In genomic region chrX:36604040-36604439, GRCm38 (mm10) we compare ENCODE assay signal across 33 mouse cellular contexts. TPM values are rescaled to one million over a fixed set of nuclear protein-coding genes. Genes with fewer than 3 reads are reported as not detected.
DNase-seq lines count a peak whose midpoint lies in the region; ATAC-seq and TF ChIP-seq lines count a peak whose summit lies in the region.
"Had no signal": no experiment of that assay in that cellular context is flagged by ENCODE, and none has a peak within 500 bp of the region (broad histone marks: within the 10 kb centered on the region; RNA-seq: fewer than 3 reads in every experiment).

No protein-coding gene starts in this region.

- H3K9me3 ChIP-seq in lung, postnatal 0 days (ENCODE audit: low read length), result no peaks in the 10 kb centered on the region
- H3K9me3 ChIP-seq: embryonic facial prominence, embryonic 12.5 days; forebrain, embryonic 10.5 days; forebrain, embryonic 15.5 days; heart, embryonic 12.5 days; hindbrain, embryonic 10.5 days; hindbrain, embryonic 15.5 days; liver, embryonic 13.5 days; lung, embryonic 15.5 days; neural tube, embryonic 12.5 days had no signal

- ATAC-seq in lung, postnatal 0 days, result no peak
- ATAC-seq in granulocyte monocyte progenitor cell, adult 5-6 weeks (replicated peaks; ENCODE audit: poor library complexity, severe bottlenecking), result peak; percentile 33; the same call in 1 of the 2 replicates
- ATAC-seq in megakaryocyte progenitor cell, adult 5-6 weeks (replicated peaks; ENCODE audit: poor library complexity), result peak; percentile 59
- no peak for ATAC-seq in cerebellum, adult (ENCODE audit: insufficient number of reproducible peaks, low FRiP score, low TSS enrichment)
- ATAC-seq: activated CD4-positive, CD25-positive, alpha-beta regulatory T cell, adult 4 months; forebrain, embryonic 15.5 days; inflammation-experienced regulatory T-cells, adult 6 months; midbrain, embryonic 16.5 days had no signal

- TF ChIP-seq EP300 in lung, postnatal 0 days (IDR thresholded peaks at IDR 0.05), result no peak

- no peak overlapping the region for H3K4me3 ChIP-seq in lung, postnatal 0 days (ENCODE audit: low read depth, low read length)
- H3K4me3 ChIP-seq: embryonic facial prominence, embryonic 12.5 days; forebrain, embryonic 10.5 days; forebrain, embryonic 15.5 days; gastrocnemius, adult 2 months; heart, adult 2 months; heart, embryonic 12.5 days; hindbrain, embryonic 10.5 days; hindbrain, embryonic 15.5 days; liver, embryonic 13.5 days; lung, embryonic 15.5 days; myocyte; neural tube, embryonic 12.5 days had no signal

- H3K4me2 ChIP-seq in lung, postnatal 0 days (replicated peaks; ENCODE audit: low read depth, low read length), result no peak overlapping the region
- H3K4me2 ChIP-seq: embryonic facial prominence, embryonic 12.5 days; forebrain, embryonic 15.5 days; heart, embryonic 12.5 days; hindbrain, embryonic 15.5 days; liver, embryonic 13.5 days; lung, embryonic 15.5 days; midbrain, embryonic 11.5 days; neural tube, embryonic 12.5 days had no signal

- H3K36me3 ChIP-seq in lung, postnatal 0 days (ENCODE audit: insufficient read depth, low read length), result 0 out of 2 replicates have a peak, but pooled peaks cover 3% of the 10 kb centered on the region
- H3K36me3 ChIP-seq: lung, embryonic 15.5 days had no signal

- H3K27me3 ChIP-seq in lung, postnatal 0 days (replicated peaks; ENCODE audit: insufficient read depth, low read length), result no peaks in the 10 kb centered on the region
- H3K27me3 ChIP-seq: CH12.LX; embryonic facial prominence, embryonic 12.5 days; forebrain, embryonic 15.5 days; heart, embryonic 12.5 days; hindbrain, embryonic 15.5 days; liver, embryonic 13.5 days; lung, embryonic 15.5 days; neural tube, embryonic 12.5 days had no signal

- TF ChIP-seq CTCF in lung, postnatal 0 days (IDR thresholded peaks at IDR 0.05), result no peak

- DNase-seq in lung, postnatal 0 days (ENCODE audit: low spot score), result peak; percentile 31
- no peak for DNase-seq in lung, postnatal 4 days
- no peak for DNase-seq in cerebellum, postnatal 4 days (ENCODE audit: low spot score in 2 of 2)
- no peak for DNase-seq in gastrocnemius, adult 18-20 months (ENCODE audit: low spot score)
- DNase-seq: adrenal gland, adult 2 months; cerebellum, adult 11 months; cerebellum, adult 9-10 months; cerebellum, postnatal 36 days; embryo, embryonic 11 days; gastrocnemius, adult 2 months; gastrocnemius, postnatal 36 days; heart, adult 2 months; kidney, adult 8-10 months; kidney, postnatal 10 days; liver, embryonic 13.5 days; right cerebral cortex, postnatal 4 days had no signal

- 70% methylated on average over 4 of the region's 4 CpGs for WGBS in lung, postnatal 0 days

- no peak overlapping the region for H3K9ac ChIP-seq in lung, postnatal 0 days (replicated peaks; ENCODE audit: low read depth)
- H3K9ac ChIP-seq: embryonic facial prominence, embryonic 12.5 days; forebrain, embryonic 15.5 days; heart, embryonic 12.5 days; hindbrain, embryonic 15.5 days; liver, embryonic 13.5 days; lung, embryonic 15.5 days; neural tube, embryonic 12.5 days had no signal

- H3K27ac ChIP-seq in lung, postnatal 0 days (ENCODE audit: low read length), result no peak overlapping the region
- H3K27ac ChIP-seq: embryonic facial prominence, embryonic 12.5 days; forebrain, embryonic 10.5 days; forebrain, embryonic 15.5 days; gastrocnemius, adult 2 months; heart, adult 2 months; hindbrain, embryonic 10.5 days; hindbrain, embryonic 15.5 days; liver, embryonic 13.5 days; lung, embryonic 15.5 days; neural tube, embryonic 12.5 days had no signal

- H3K4me1 ChIP-seq in lung, postnatal 0 days (ENCODE audit: insufficient read depth, low read depth, low read length), result no peaks in the 10 kb centered on the region
- H3K4me1 ChIP-seq: embryonic facial prominence, embryonic 12.5 days; lung, embryonic 15.5 days had no signal

RNA-seq across cellular contexts. Expression of gene Pgrmc1, which starts 6.0 kb away (rescaled TPM):
- 284 and 285 TPM in 2 replicates for polyA plus RNA-seq in lung, postnatal 0 days (2015; fragmentation: Nextera tagmentation; extraction: Ambion mirVana)
- total RNA-seq in granulocyte monocyte progenitor cell, adult 5-6 weeks (2014; fragmentation: Nextera tagmentation), result 29.8 and 43.6 TPM in 2 replicates
- total RNA-seq in granulocyte monocyte progenitor cell, adult 5-6 weeks (2017), result 52.1 and 69.9 TPM in 2 replicates
- total RNA-seq in megakaryocyte progenitor cell, adult 5-6 weeks (2015), result 59.4 and 69.0 TPM in 2 replicates
- 64.1 and 64.6 TPM in 2 replicates for total RNA-seq in megakaryocyte progenitor cell, adult 5-6 weeks (2017)
- 10 to 100 TPM in 1 of 2 experiments, 1 to 10 TPM in 1; 7.3 to 10.6 TPM for total RNA-seq in gastrocnemius, adult 18-20 months (2021)

RNA-seq across cellular contexts. Expression of gene Akap17b, which starts 41.2 kb away (rescaled TPM):
- 1.6 and 1.7 TPM in 2 replicates for polyA plus RNA-seq in lung, postnatal 0 days (2015; fragmentation: Nextera tagmentation; extraction: Ambion mirVana)
- 1.6 and 2.6 TPM in 2 replicates for total RNA-seq in granulocyte monocyte progenitor cell, adult 5-6 weeks (2014; fragmentation: Nextera tagmentation)
- 3.4 and 3.8 TPM in 2 replicates for total RNA-seq in granulocyte monocyte progenitor cell, adult 5-6 weeks (2017)
- 1.9 and 2.3 TPM in 2 replicates for total RNA-seq in megakaryocyte progenitor cell, adult 5-6 weeks (2015)
- total RNA-seq in megakaryocyte progenitor cell, adult 5-6 weeks (2017), result 5.7 TPM in 2 replicates
- total RNA-seq in gastrocnemius, adult 18-20 months (2021), result 1 to 10 TPM; 1.8 to 1.9 TPM

Comparison
In these comparisons a context has a peak if more than half of its experiments do, and no peak if none do; other contexts are left out.
1. ATAC-seq: peak in granulocyte monocyte progenitor cell, adult 5-6 weeks (single experiment) and megakaryocyte progenitor cell, adult 5-6 weeks (single experiment); none in lung, postnatal 0 days (single experiment) and cerebellum, adult (single experiment).